Mouse (Mus musculus) ES-Bruce4 (cell line): ENCODE measurements around the gene Spef2.
"Not testable (repeated sequence)": the region's sequence is repeated elsewhere in the genome, so short reads cannot be mapped to it uniquely, and the experiment has no call there.

Experiments
- CTCF ChIP-seq: IDR thresholded peaks from one replicate; pipeline ENCODE4 v1.8.1; 2011; ENCODE audit warnings: low read depth, low read length
- EP300 ChIP-seq: IDR thresholded peaks from 2 replicates; pipeline ENCODE4 v1.6.1; 2011; ENCODE audit warnings: low read depth, low read length; ENCODE audit not compliant: insufficient read depth

- not testable (repeated sequence) for TF ChIP-seq CTCF, EP300
Measured at GRCm38 (mm10) chr15:9664948-9665347, 83.7 kb downstream of the Spef2 start.
